12 mouse cellular contexts compared by ENCODE assay signal in genomic region chr1:184881211-184881610, GRCm38 (mm10). TPM values are rescaled to one million over a fixed set of nuclear protein-coding genes. Genes with fewer than 3 reads are reported as not detected.
A peak's percentile ranks its signal among the peaks of the same experiment; 100 is the strongest.
DNase-seq lines count a peak whose midpoint lies in the region; ATAC-seq and TF ChIP-seq lines count a peak whose summit lies in the region.
"Had no signal": no experiment of that assay in that cellular context is flagged by ENCODE, and none has a peak within 500 bp of the region (broad histone marks: within the 10 kb centered on the region; RNA-seq: fewer than 3 reads in every experiment).

No protein-coding gene starts in this region.

- H3K4me1 ChIP-seq in heart, embryonic 13.5 days, result peaks cover 13% of the 10 kb centered on the region; the same call in 1 of the 2 replicates
- peaks cover 22% of the 10 kb centered on the region for H3K4me1 ChIP-seq in heart, embryonic 10.5 days
- H3K4me1 ChIP-seq in liver, adult 2 months (ENCODE audit: control insufficient read depth, insufficient read depth, low read length), result peaks cover 33% of the 10 kb centered on the region
- H3K4me1 ChIP-seq in intestine, embryonic 14.5 days (replicated peaks; ENCODE audit: control insufficient read depth, insufficient read depth, low read length), result 0 out of 2 replicates have a peak, but pooled peaks cover 2% of the 10 kb centered on the region
- no peaks in the 10 kb centered on the region; the same call in 1 of the 2 replicates for H3K4me1 ChIP-seq in liver, embryonic 16.5 days (ENCODE audit: control insufficient read depth, low read depth, low read length)

- no peak for TF ChIP-seq POLR2A in liver, adult 2 months (IDR thresholded peaks at IDR 0.05; ENCODE audit: extremely low read depth, insufficient read depth, low read length)

- 0 out of 2 replicates have a peak overlapping the region, but pooled peaks have one; percentile 33 for H3K9ac ChIP-seq in heart, embryonic 13.5 days
- H3K9ac ChIP-seq in liver, adult 2 months (ENCODE audit: low read depth, low read length), result peak overlapping the region; percentile 97
- no peak overlapping the region for H3K9ac ChIP-seq in intestine, embryonic 14.5 days (ENCODE audit: low read length)
- H3K9ac ChIP-seq in liver, embryonic 16.5 days (ENCODE audit: low read depth, low read length), result no peak overlapping the region

- peaks cover 44% of the 10 kb centered on the region for H3K79me2 ChIP-seq in liver, adult 2 months (ENCODE audit: control insufficient read depth, insufficient read depth, low read length)

- no peak for DNase-seq in heart, embryonic 10.5 days (ENCODE audit: low spot score)
- DNase-seq in liver, adult 2 months (ENCODE audit: extremely low read depth, low read depth, low spot score), result peak; percentile 59
- DNase-seq in liver, result no peak
- no peak for DNase-seq in intestine, embryonic 14.5 days (ENCODE audit: low spot score)
- no peak for DNase-seq in embryo, embryonic 10 days (ENCODE audit: low spot score)
- no peak for DNase-seq in layer of hippocampus, adult 8-10 months (ENCODE audit: low spot score in 2 of 2)
- DNase-seq: gastrocnemius, postnatal 25 days; thymus, postnatal 25 days had no signal

- peaks cover 51% of the 10 kb centered on the region for H3K27me3 ChIP-seq in heart, embryonic 13.5 days (replicated peaks)
- H3K27me3 ChIP-seq in heart, embryonic 10.5 days (ENCODE audit: insufficient read depth, poor library complexity, severe bottlenecking), result peaks cover 50% of the 10 kb centered on the region
- H3K27me3 ChIP-seq in liver, adult 2 months (ENCODE audit: control insufficient read depth, insufficient read depth, low read length), result no peaks in the 10 kb centered on the region
- H3K27me3 ChIP-seq in intestine, embryonic 14.5 days (replicated peaks; ENCODE audit: control insufficient read depth, insufficient read depth, low read length), result peaks cover 38% of the 10 kb centered on the region
- H3K27me3 ChIP-seq in liver, embryonic 16.5 days (ENCODE audit: control insufficient read depth, insufficient read depth, low read depth, low read length), result peaks cover 26% of the 10 kb centered on the region

- no peak for ATAC-seq in heart, embryonic 13.5 days (ENCODE audit: extremely low read depth, insufficient number of reproducible peaks, low FRiP score, low TSS enrichment)
- no peak for ATAC-seq in intestine, embryonic 14.5 days (replicated peaks; ENCODE audit: low FRiP score, low TSS enrichment, low read depth)
- no peak for ATAC-seq in liver, embryonic 16.5 days (ENCODE audit: low read depth)
- ATAC-seq: forebrain, embryonic 14.5 days; hindbrain, embryonic 16.5 days had no signal

- no peaks in the 10 kb centered on the region for H3K36me3 ChIP-seq in heart, embryonic 13.5 days
- H3K36me3 ChIP-seq in heart, embryonic 10.5 days, result no peaks in the 10 kb centered on the region
- peaks cover 5% of the 10 kb centered on the region; the same call in 1 of the 2 replicates for H3K36me3 ChIP-seq in liver, adult 2 months (ENCODE audit: control insufficient read depth, insufficient read depth, low read length)
- no peaks in the 10 kb centered on the region for H3K36me3 ChIP-seq in intestine, embryonic 14.5 days (ENCODE audit: control insufficient read depth, insufficient read depth, low read length)
- H3K36me3 ChIP-seq in liver, embryonic 16.5 days (ENCODE audit: control insufficient read depth, insufficient read depth), result no peaks in the 10 kb centered on the region

- H3K9me3 ChIP-seq in heart, embryonic 13.5 days, result no peaks in the 10 kb centered on the region
- no peaks in the 10 kb centered on the region for H3K9me3 ChIP-seq in heart, embryonic 10.5 days
- H3K9me3 ChIP-seq in intestine, embryonic 14.5 days (ENCODE audit: control insufficient read depth, low read length), result no peaks in the 10 kb centered on the region
- no peaks in the 10 kb centered on the region for H3K9me3 ChIP-seq in liver, embryonic 16.5 days (replicated peaks; ENCODE audit: control insufficient read depth, low read length)

- TF ChIP-seq CTCF in liver, adult 2 months (IDR thresholded peaks at IDR 0.05; ENCODE audit: low read depth, low read length), result no peak

- H3K4me3 ChIP-seq in heart, embryonic 13.5 days, result peak overlapping the region; percentile 58
- H3K4me3 ChIP-seq in heart, embryonic 10.5 days, result no peak overlapping the region
- H3K4me3 ChIP-seq in liver, adult 2 months (ENCODE audit: insufficient read depth, low read depth, low read length), result peak overlapping the region; percentile 95
- H3K4me3 ChIP-seq in intestine, embryonic 14.5 days (ENCODE audit: low read depth, low read length), result no peak overlapping the region; the same call in 1 of the 2 replicates
- H3K4me3 ChIP-seq in liver, embryonic 16.5 days (ENCODE audit: low read depth, low read length), result peak overlapping the region; percentile 60

- no peak overlapping the region for H3K27ac ChIP-seq in heart, embryonic 13.5 days (replicated peaks)
- H3K27ac ChIP-seq in heart, embryonic 10.5 days, result no peak overlapping the region
- peak overlapping the region; percentile 99 for H3K27ac ChIP-seq in liver, adult 2 months (replicated peaks; ENCODE audit: insufficient read depth, low read depth, low read length)
- H3K27ac ChIP-seq in intestine, embryonic 14.5 days (ENCODE audit: low read depth), result no peak overlapping the region
- H3K27ac ChIP-seq in liver, embryonic 16.5 days (ENCODE audit: low read length), result no peak overlapping the region

- peak overlapping the region; percentile 77 for H3K4me2 ChIP-seq in heart, embryonic 13.5 days
- peak overlapping the region; percentile 82; the same call in 1 of the 2 replicates for H3K4me2 ChIP-seq in intestine, embryonic 14.5 days (ENCODE audit: low read length)
- peak overlapping the region; percentile 24 for H3K4me2 ChIP-seq in liver, embryonic 16.5 days (ENCODE audit: low read depth, low read length)

- WGBS in heart, embryonic 13.5 days, result 83% methylated on average over 5 of the region's 5 CpGs
- 83% methylated on average over 5 of the region's 5 CpGs for WGBS in heart, embryonic 10.5 days
- WGBS in liver, adult 2 months, result 25% methylated on average over 5 of the region's 5 CpGs
- 88% methylated on average over 5 of the region's 5 CpGs for WGBS in intestine, embryonic 14.5 days
- WGBS in liver, embryonic 16.5 days (ENCODE audit: insufficient replicate concordance), result 65% methylated on average over 5 of the region's 5 CpGs

RNA-seq across cellular contexts. Expression of gene C130074G19Rik, which starts 1.8 kb away (rescaled TPM):
- polyA plus RNA-seq in heart, embryonic 13.5 days (2015; fragmentation: Nextera tagmentation; extraction: Ambion mirVana), result 0.64 and 0.71 TPM in 2 replicates
- polyA plus RNA-seq in heart, embryonic 10.5 days (2016; fragmentation: Nextera tagmentation; extraction: Ambion mirVana), result 0.22 and 0.82 TPM in 2 replicates
- 84.6 and 88.6 TPM in 2 replicates for total RNA-seq in liver, adult 2 months (2014; rRNA removed)
- polyA plus RNA-seq in liver, adult 2 months (2012; rRNA removed), result 56.3 and 68.3 TPM in 2 replicates
- polyA plus RNA-seq in intestine, embryonic 14.5 days (2014; fragmentation: Nextera tagmentation; extraction: Ambion mirVana), result 2.1 and 2.4 TPM in 2 replicates
- 1.9 and 2.0 TPM in 2 replicates for polyA plus RNA-seq in liver, embryonic 16.5 days (2015; fragmentation: Nextera tagmentation; extraction: Ambion mirVana)
- total RNA-seq in layer of hippocampus, adult 8-10 months (2022), result 1 to 10 TPM; 7.2 to 8.9 (median 8.4) TPM

RNA-seq across cellular contexts. Expression of gene Marc2, which starts 35.0 kb away (rescaled TPM):
- polyA plus RNA-seq in heart, embryonic 13.5 days (2015; fragmentation: Nextera tagmentation; extraction: Ambion mirVana), result 98.8 and 124 TPM in 2 replicates
- polyA plus RNA-seq in heart, embryonic 10.5 days (2016; fragmentation: Nextera tagmentation; extraction: Ambion mirVana), result 72.9 and 98.6 TPM in 2 replicates
- total RNA-seq in liver, adult 2 months (2014; rRNA removed), result 563 and 653 TPM in 2 replicates
- polyA plus RNA-seq in liver, adult 2 months (2012; rRNA removed), result 365 and 397 TPM in 2 replicates
- 262 and 279 TPM in 2 replicates for polyA plus RNA-seq in intestine, embryonic 14.5 days (2014; fragmentation: Nextera tagmentation; extraction: Ambion mirVana)
- polyA plus RNA-seq in liver, embryonic 16.5 days (2015; fragmentation: Nextera tagmentation; extraction: Ambion mirVana), result 222 and 226 TPM in 2 replicates
- 100 to 1,000 TPM; 104 to 131 (median 119) TPM for total RNA-seq in layer of hippocampus, adult 8-10 months (2022)

Comparison
In these comparisons a context has a peak if more than half of its experiments do, and no peak if none do; other contexts are left out.
1. H3K4me3 ChIP-seq: peak in heart, embryonic 13.5 days (single experiment), liver, adult 2 months (single experiment) and liver, embryonic 16.5 days (single experiment); none in heart, embryonic 10.5 days (single experiment) and intestine, embryonic 14.5 days (single experiment).
2. H3K9ac ChIP-seq: peak in heart, embryonic 13.5 days (single experiment) and liver, adult 2 months (single experiment); none in intestine, embryonic 14.5 days (single experiment) and liver, embryonic 16.5 days (single experiment).
3. RNA of gene C130074G19Rik, which starts 1.8 kb away (polyA plus RNA-seq): 56.3 to 68.3 TPM in liver, adult 2 months; 2.1 to 2.4 TPM in intestine, embryonic 14.5 days, 1.9 to 2.0 TPM in liver, embryonic 16.5 days, 0.22 to 0.82 TPM in heart, embryonic 10.5 days and 0.64 to 0.71 TPM in heart, embryonic 13.5 days; every median in the first group is over 10 times any median in the second.
4. H3K4me2 ChIP-seq: peak in every context shown above with its lines; median percentile 82 in intestine, embryonic 14.5 days; 77 in heart, embryonic 13.5 days; 24 in liver, embryonic 16.5 days.